Mouse (Mus musculus) heart, embryonic 15.5 days (tissue): ENCODE data around the gene Atp6v1a. TPM values are rescaled to one million over a fixed set of nuclear protein-coding genes. Genes with fewer than 3 reads are reported as not detected.

ENCODE experiments used
- ATAC-seq: fragments of 200-750 bp; cut with Nextera tagmentation; replicated peaks from 2 replicates; pipeline ENCODE4 v1.8.0; 2017; ENCODE audit warnings: low read depth, moderate TSS enrichment; ENCODE audit not compliant: insufficient number of reproducible peaks, insufficient read depth, low FRiP score
- H3K27ac ChIP-seq: fragments of 300-500 bp; sonication (generic); 2 replicates; pipeline ENCODE4 v1.5.1; 2015; ENCODE audit warnings: mild to moderate bottlenecking, inconsistent platforms
- H3K27me3 ChIP-seq: fragments of 300-500 bp; sonication (generic); 2 replicates; pipeline ENCODE4 v1.6.1; 2015; ENCODE audit warnings: inconsistent platforms
- H3K36me3 ChIP-seq: fragments of 300-500 bp; sonication (generic); 2 replicates; pipeline ENCODE4 v1.6.1; 2015; ENCODE audit warnings: mild to moderate bottlenecking, inconsistent platforms
- H3K4me1 ChIP-seq: fragments of 300-500 bp; sonication (generic); replicated peaks from 2 replicates; pipeline ENCODE4 v1.6.1; 2015; ENCODE audit warnings: inconsistent platforms
- H3K4me2 ChIP-seq: fragments of 300-500 bp; sonication (generic); 2 replicates; pipeline ENCODE4 v1.6.1; 2015; ENCODE audit warnings: inconsistent platforms, mild to moderate bottlenecking, moderate library complexity
- H3K4me3 ChIP-seq: fragments of 300-500 bp; sonication (generic); 2 replicates; pipeline ENCODE4 v1.5.1; 2015; ENCODE audit warnings: mild to moderate bottlenecking, inconsistent platforms
- H3K9ac ChIP-seq: fragments of 300-500 bp; sonication (generic); 2 replicates; pipeline ENCODE4 v1.6.1; 2015; ENCODE audit warnings: mild to moderate bottlenecking, inconsistent platforms
- H3K9me3 ChIP-seq: fragments of 300-500 bp; sonication (generic); replicated peaks from 2 replicates; pipeline ENCODE4 v1.6.1; 2016; ENCODE audit warnings: inconsistent platforms
- WGBS: fragments of 180-500 bp; shearing (Covaris S2); methylation state at CpG from one replicate; pipeline ENCODE4 v1.1.7; 2015; ENCODE audit warnings: mixed read lengths; 5-methylcytosine and 5-hydroxymethylcytosine counted together
- polyA plus RNA-seq: library from polyadenylated mRNA; unstranded; fragments of >200 nt; fragmentation: Nextera tagmentation; extraction: Ambion mirVana; gene quantifications from 2 replicates; pipeline ENCODE4 v1.2.1, GENCODE M21; 2015

Atp6v1a gene
- polyA plus RNA-seq, 1 experiment from 2014 or later: 34.8 TPM

DNA sequence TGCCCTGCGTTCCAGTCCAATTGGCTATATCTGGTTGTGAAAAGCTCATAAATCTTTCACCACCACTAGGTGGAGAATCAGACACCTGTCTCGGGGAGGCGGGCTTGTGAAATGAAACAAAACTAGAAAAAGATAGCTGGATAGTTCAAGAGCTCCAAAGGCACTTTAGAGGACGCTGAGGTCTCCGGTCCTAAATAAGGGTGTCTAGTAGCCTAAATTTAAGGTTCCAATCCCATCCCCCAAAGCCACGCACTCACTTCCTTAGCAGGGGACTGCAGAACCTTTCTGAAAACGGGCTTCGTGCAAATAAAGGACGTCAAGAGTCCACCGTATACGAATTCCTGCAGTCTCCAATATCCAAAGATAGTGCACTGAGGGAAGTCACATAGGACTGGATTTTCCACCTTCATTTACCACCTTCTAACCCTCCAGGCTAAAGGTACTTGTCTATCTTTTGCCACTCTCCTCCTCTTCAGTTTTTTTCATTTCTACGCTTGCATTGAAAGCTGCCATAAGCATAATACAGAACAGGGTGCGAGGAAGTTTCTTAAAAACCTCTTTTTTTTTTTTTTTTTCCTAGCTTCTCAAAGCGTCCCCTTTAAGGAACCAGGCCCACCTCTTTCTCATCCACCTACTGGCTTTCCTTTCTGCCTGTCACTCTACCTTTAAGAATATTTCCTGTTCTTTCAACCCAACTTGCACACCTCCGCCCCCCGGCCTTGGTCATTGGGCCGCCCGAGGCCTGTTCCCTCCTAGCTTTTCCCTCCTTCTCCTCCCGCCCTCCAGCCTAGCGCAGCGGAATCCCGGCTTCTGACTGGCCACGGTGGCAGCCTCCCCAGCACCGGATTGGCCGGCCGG is 33.0 kb upstream of the Atp6v1a start:
- Histone ChIP-seq H3K4me2 (peak overlapping the region; percentile 79), H3K27me3 (no peaks in the 10 kb centered on the region), H3K4me1 (peaks cover 16% of the 10 kb centered on the region), H3K36me3 (no peaks in the 10 kb centered on the region), H3K27ac (peak overlapping the region; percentile 99), H3K4me3 (peak overlapping the region; percentile 97), H3K9me3 (no peaks in the 10 kb centered on the region), H3K9ac (peak overlapping the region; percentile 63)
- under 1% methylated on average over 26 of the region's 26 CpGs for WGBS
- ATAC-seq: peak; percentile 100

DNA sequence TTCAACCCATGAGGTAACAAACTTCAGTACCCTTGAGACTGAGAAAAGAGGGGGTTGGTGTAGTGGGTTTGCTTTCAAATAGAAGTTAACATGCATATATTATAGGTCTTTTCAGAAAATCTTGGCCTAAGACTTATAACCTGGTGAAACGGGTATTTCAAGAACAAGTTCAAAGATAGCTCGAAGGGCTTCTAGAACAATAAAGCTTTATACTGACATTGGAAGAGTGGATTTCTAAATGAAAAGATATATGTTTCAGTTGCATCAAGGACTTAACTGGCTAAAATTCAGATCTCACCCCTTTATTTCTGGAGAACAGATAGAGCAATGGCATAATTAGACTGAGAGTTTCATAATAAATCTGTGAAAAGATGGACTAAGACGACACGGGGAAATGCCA is 29.5 kb upstream of the Atp6v1a start:
- no peak for ATAC-seq
- no peak overlapping the region for H3K4me3 ChIP-seq

DNA sequence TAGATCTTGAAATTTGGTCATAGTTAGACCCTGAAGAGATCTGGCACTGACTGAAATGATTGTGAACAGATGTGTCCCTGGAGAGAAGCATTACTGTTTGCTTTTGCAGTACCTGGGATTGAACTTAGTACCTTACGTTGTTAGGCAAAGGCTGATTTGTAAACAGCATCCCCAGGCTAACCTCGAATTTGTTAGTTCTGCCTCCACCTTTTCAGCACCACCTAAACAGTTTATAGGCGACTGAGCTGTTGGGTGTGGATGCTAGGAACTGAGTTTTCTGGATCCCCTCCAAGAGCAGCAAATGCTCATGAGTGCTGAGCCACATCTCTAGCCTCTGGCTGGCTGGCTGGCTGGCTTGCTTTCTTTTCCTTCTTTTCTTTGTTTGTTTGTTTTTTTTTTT is 25.7 kb upstream of the Atp6v1a start:
- Histone ChIP-seq H3K4me2 (no peak overlapping the region), H3K9ac (no peak overlapping the region), H3K4me3 (no peak overlapping the region), H3K9me3 (no peaks in the 10 kb centered on the region), H3K4me1 (no peaks in the 10 kb centered on the region), H3K27ac (no peak overlapping the region), H3K27me3 (no peaks in the 10 kb centered on the region), H3K36me3 (peaks cover 2% of the 10 kb centered on the region)
- WGBS: 47% methylated on average over 3 of the region's 3 CpGs
- no peak for ATAC-seq

More for the DNA sequence above, 29.5 kb upstream of the Atp6v1a start:
- Histone ChIP-seq H3K9ac (no peak overlapping the region), H3K4me1 (peaks cover 5% of the 10 kb centered on the region), H3K9me3 (no peaks in the 10 kb centered on the region), H3K36me3 (no peaks in the 10 kb centered on the region), H3K27ac (no peak overlapping the region), H3K27me3 (no peaks in the 10 kb centered on the region), H3K4me2 (no peak overlapping the region)
- 82% methylated on average over 4 of the region's 4 CpGs for WGBS

DNA sequence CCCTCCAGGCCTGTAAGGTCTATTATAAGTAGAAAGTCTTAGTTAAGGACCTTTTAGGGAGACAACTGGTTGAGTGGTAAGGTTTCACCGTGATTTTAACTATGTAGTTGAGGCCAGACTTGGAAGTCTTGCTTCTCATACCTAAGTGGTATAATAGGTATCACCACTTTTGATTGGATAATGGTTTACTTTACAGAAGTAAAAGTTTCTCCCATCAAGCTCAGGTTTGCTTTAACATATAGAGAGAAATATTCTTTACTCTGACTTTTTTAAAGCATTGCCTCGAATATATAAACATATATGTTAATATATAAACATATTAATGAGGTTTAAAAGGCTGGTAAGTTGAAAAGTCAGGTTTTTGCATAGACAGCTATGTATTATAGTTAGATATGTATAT is 24.3 kb upstream of the Atp6v1a start:
- Histone ChIP-seq H3K9ac (no peak overlapping the region), H3K27ac (no peak overlapping the region), H3K4me1 (no peaks in the 10 kb centered on the region), H3K4me3 (no peak overlapping the region), H3K4me2 (no peak overlapping the region), H3K9me3 (no peaks in the 10 kb centered on the region), H3K27me3 (no peaks in the 10 kb centered on the region), H3K36me3 (peaks cover 12% of the 10 kb centered on the region)
- 88% methylated on average over 2 of the region's 2 CpGs for WGBS
- ATAC-seq: no peak

DNA sequence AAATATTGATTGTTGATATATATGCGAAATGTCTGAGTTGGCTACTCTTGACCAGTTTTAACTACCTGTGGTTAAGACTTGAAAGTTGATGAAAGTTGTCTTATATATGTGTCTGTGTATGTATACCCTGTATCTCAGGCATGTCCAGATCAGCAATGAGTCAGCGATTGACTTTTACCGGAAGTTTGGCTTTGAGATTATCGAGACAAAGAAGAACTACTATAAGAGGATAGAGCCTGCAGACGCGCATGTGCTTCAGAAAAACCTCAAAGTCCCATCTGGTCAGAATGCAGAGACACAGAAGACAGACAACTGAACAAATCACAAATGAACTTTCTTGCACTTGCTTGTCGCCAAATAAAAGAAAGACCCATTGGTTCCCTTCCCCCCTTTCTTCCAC is 19.8 kb upstream of the Atp6v1a start:
- no peaks in the 10 kb centered on the region for H3K9me3 ChIP-seq
- H3K27me3 ChIP-seq: no peaks in the 10 kb centered on the region
- H3K9ac ChIP-seq: no peak overlapping the region
- 85% methylated on average over 7 of the region's 7 CpGs for WGBS
- no peak for ATAC-seq
- no peaks in the 10 kb centered on the region for H3K4me1 ChIP-seq
- peaks cover 22% of the 10 kb centered on the region for H3K36me3 ChIP-seq
- no peak overlapping the region for H3K4me3 ChIP-seq
- no peak overlapping the region for H3K4me2 ChIP-seq
- H3K27ac ChIP-seq: no peak overlapping the region

DNA sequence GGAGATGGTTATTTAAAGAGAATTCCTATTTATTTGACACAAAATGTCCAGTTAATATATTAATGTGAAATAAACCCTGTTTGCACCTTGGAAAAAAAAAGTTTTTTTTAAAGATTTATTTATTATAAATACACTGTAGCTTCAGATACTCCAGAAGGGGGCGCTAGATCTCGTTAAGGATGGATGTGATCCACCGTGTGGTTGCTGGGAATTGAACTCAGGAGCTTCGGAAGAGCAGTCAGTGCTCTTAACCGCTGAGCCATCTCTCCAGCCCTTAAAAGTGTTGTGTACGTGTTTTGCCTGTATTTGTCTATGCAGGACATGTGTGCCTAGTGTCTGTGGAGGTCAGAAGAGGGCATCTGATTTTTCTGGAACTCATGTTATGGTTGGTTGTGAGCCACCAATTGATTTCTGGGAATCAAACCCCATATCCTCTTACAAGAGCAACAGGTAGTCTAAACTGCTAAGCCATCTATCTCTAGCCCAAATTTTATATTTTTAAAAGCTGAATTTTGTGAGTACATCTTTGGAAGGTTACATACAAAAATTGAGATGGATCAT is 15.1 kb upstream of the Atp6v1a start:
- Histone ChIP-seq H3K27me3 (no peaks in the 10 kb centered on the region), H3K9ac (no peak overlapping the region), H3K4me3 (no peak overlapping the region), H3K36me3 (peaks cover 16% of the 10 kb centered on the region), H3K4me2 (no peak overlapping the region), H3K4me1 (no peaks in the 10 kb centered on the region), H3K9me3 (no peaks in the 10 kb centered on the region), H3K27ac (no peak overlapping the region)
- no peak for ATAC-seq
- WGBS: 68% methylated on average over 6 of the region's 6 CpGs

DNA sequence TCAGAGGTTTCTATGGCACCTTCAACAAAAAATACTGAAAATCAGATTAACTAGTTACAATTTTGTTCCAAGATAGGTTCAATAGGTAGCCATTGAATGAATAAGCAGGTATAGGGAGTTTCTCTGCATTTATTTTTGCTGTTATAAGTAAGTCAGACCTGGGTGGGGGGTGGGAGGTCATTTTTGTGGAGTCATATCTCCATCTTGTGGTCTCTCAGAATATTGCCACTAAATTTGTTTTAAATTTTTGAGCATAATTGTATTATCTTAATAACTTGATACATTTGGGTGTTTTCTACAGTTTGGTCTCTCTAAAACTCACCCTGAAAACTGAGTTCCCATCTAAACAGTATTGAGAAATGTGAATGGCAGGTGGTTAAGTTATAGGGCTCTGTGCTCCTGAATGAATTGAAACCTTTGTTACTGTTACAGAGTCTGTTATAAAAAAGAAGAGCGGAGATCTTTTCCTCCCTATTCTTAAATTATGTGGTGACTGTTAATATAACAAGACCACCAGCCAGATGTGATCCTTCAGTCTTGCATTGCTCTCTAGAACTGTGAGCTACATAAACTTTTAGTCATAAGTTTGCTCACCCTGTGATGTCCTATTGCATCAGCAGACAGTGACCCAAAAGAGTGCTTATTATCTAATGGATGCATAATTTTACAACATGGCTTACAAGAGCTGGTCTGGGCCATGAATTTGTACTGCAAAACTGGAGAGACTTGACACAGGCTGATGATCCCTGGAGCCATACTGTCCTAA is 9.7 kb upstream of the Atp6v1a start:
- H3K4me3 ChIP-seq: no peak overlapping the region
- WGBS: 98% methylated on average over 1 of the region's 1 CpGs
- H3K9me3 ChIP-seq: no peaks in the 10 kb centered on the region
- no peaks in the 10 kb centered on the region for H3K4me1 ChIP-seq
- no peak overlapping the region for H3K9ac ChIP-seq
- no peak overlapping the region for H3K27ac ChIP-seq
- ATAC-seq: no peak
- no peak overlapping the region for H3K4me2 ChIP-seq
- no peaks in the 10 kb centered on the region for H3K36me3 ChIP-seq
- H3K27me3 ChIP-seq: no peaks in the 10 kb centered on the region

DNA sequence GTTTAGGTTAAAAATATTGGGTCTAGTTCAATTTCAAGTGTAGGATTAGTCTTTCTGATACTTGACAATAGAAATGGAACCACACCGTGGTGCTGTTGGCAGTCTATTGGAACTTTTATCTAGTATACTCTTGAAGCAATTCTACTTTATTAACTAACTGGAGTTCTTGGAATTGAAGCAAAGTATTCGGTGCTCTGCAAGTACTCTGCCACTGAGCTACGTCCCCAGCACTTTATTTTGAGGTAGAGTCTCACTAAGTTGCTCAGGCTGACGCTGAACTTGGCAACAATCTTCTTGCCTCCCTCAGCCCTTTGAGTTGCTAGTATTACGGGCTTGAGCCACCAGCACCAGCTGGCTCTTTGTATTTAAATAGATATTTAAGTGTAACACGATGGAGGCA is 2.0 kb upstream of the Atp6v1a start:
- Histone ChIP-seq H3K36me3 (no peaks in the 10 kb centered on the region), H3K9me3 (no peaks in the 10 kb centered on the region), H3K4me1 (peaks cover 14% of the 10 kb centered on the region), H3K9ac (0 out of 2 replicates have a peak overlapping the region, but pooled peaks have one; percentile 7), H3K27me3 (no peaks in the 10 kb centered on the region), H3K4me3 (peak overlapping the region; percentile 25), H3K27ac (peak overlapping the region; percentile 22), H3K4me2 (peak overlapping the region; percentile 66)
- WGBS: 15% methylated on average over 6 of the region's 6 CpGs
- ATAC-seq: no peak

DNA sequence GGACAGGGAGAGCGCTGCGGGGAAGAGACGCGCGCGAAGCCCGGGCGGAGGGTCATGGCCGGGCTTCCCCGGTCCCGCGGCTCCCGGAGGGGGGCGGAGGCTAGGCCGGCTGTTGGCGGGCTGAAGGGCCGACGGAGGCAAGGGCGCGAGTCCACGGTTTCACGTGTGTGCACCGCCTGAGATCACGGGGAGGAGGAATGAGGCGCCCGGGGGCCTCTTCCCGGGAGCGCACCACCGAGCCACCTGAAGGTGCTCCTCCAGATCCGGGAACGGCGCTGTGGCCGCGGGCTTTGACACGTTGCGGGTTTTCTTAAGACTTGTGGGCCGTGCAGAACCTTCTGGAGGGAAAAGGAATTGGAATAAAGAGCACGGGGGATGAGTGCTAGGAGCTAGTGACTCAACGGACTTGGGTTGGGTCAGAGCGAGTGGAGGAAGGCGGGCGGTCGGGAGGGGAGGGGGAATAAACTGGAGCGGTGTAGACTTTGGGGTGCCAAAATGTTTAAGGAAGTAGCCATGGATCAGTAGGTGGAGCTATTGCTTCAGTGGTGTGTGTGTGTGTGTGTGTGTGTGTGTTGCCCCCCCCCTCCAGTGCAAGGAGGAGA is 782 bp upstream of the Atp6v1a start:
- Histone ChIP-seq H3K9me3 (no peaks in the 10 kb centered on the region), H3K4me1 (peaks cover 14% of the 10 kb centered on the region), H3K27ac (peak overlapping the region; percentile 98), H3K4me2 (peak overlapping the region; percentile 66), H3K4me3 (peak overlapping the region; percentile 89), H3K27me3 (no peaks in the 10 kb centered on the region), H3K36me3 (no peaks in the 10 kb centered on the region), H3K9ac (peak overlapping the region; percentile 90)
- ATAC-seq: peak; percentile 64
- under 1% methylated on average over 43 of the region's 44 CpGs for WGBS

DNA sequence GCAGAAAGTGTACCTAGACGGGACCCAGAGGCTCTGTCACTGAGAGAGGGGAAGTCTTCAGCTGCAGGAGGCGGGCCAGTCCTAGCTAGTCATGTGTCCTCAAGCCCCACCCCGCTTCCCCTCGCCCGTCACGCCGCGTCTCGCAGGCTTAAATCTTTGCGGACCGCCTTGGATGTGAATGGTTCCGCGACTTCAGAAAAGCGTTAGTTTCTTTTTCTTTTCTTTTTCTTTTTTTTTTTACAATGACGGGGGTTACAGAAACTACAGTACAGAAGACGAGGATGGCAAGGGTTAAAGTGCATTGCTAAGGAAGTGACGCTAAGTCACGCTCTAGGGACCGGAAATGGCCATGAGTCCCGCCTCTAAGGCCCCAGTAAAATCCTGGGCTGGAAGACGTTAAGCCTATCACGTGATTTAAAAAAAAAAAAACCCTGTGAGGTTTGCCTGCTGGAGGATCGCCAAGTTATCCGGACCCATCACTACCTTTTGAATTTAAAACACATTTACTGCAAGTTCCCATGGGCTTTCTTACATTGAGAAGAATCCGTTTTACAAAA is 448 bp downstream of the Atp6v1a start:
- peak; percentile 83 for ATAC-seq
- Histone ChIP-seq H3K9ac (peak overlapping the region; percentile 90), H3K27me3 (no peaks in the 10 kb centered on the region), H3K4me1 (peaks cover 14% of the 10 kb centered on the region), H3K36me3 (no peaks in the 10 kb centered on the region), H3K4me3 (peak overlapping the region; percentile 89), H3K9me3 (no peaks in the 10 kb centered on the region), H3K27ac (peak overlapping the region; percentile 98), H3K4me2 (peak overlapping the region; percentile 95)
- WGBS: under 1% methylated on average over 25 of the region's 25 CpGs
